Mouse (Mus musculus) ES-Bruce4 (cell line): ENCODE measurements around the gene Ahr. TPM values are rescaled to one million over a fixed set of nuclear protein-coding genes. Genes with fewer than 3 reads are reported as not detected.

Source experiments
- H3K27ac ChIP-seq: 2 replicates; pipeline ENCODE4 v1.5.1; 2012; ENCODE audit warnings: low read length, inconsistent platforms; ENCODE audit not compliant: insufficient read depth
- H3K27me3 ChIP-seq: 2 replicates; pipeline ENCODE4 v1.6.1; 2012; ENCODE audit warnings: mild to moderate bottlenecking, low read length, inconsistent platforms; ENCODE audit not compliant: control insufficient read depth, poor library complexity, insufficient read depth, severe bottlenecking
- H3K36me3 ChIP-seq: 2 replicates; pipeline ENCODE4 v1.6.1; 2012; ENCODE audit warnings: inconsistent platforms, mild to moderate bottlenecking, low read length, moderate library complexity; ENCODE audit not compliant: control insufficient read depth, poor library complexity, insufficient read depth, severe bottlenecking
- H3K4me1 ChIP-seq: one replicate; pipeline ENCODE4 v1.8.1; 2011; ENCODE audit warnings: low read length; ENCODE audit not compliant: control insufficient read depth, insufficient read depth
- H3K4me3 ChIP-seq: 2 replicates; pipeline ENCODE4 v1.5.1; 2011; ENCODE audit warnings: low read depth, mild to moderate bottlenecking, low read length
- H3K9ac ChIP-seq: 2 replicates; pipeline ENCODE4 v1.6.1; 2012; ENCODE audit warnings: low read depth, mild to moderate bottlenecking, inconsistent platforms; ENCODE audit not compliant: poor library complexity, severe bottlenecking
- H3K9me3 ChIP-seq: replicated peaks from 2 replicates; pipeline ENCODE4 v1.6.1; 2012; ENCODE audit warnings: mild to moderate bottlenecking, low read length, inconsistent platforms; ENCODE audit not compliant: control insufficient read depth, poor library complexity, insufficient read depth, severe bottlenecking
- CTCF ChIP-seq: IDR thresholded peaks from one replicate; pipeline ENCODE4 v1.8.1; 2011; ENCODE audit warnings: low read depth, low read length
- EP300 ChIP-seq: IDR thresholded peaks from 2 replicates; pipeline ENCODE4 v1.6.1; 2011; ENCODE audit warnings: low read depth, low read length; ENCODE audit not compliant: insufficient read depth
- POLR2A ChIP-seq: IDR thresholded peaks from one replicate; pipeline ENCODE4 v1.8.1; 2011; ENCODE audit warnings: low read length; ENCODE audit not compliant: insufficient read depth
- polyA plus RNA-seq: library from polyadenylated mRNA; stranded (reverse); fragments of >200 nt; gene quantifications from 2 replicates; pipeline ENCODE4 v1.2.4, GENCODE M21; 2011; ENCODE audit warnings: low read depth; ENCODE audit not compliant: missing spikeins, insufficient read depth, insufficient read length

Gene Ahr
- polyA plus RNA-seq: 9.4 and 12.7 TPM in 2 replicates

- TF ChIP-seq EP300: no peak
- TF ChIP-seq POLR2A: peak; percentile 67
- peaks cover 2% of the 10 kb centered on the region for H3K27me3 ChIP-seq
- no peaks in the 10 kb centered on the region for H3K4me1 ChIP-seq
- H3K9ac ChIP-seq: peak within 1 kb of the TSS; percentile 71
- H3K36me3 ChIP-seq: no peaks in the 10 kb centered on the region
- no peak within 1 kb of the TSS for H3K27ac ChIP-seq
- H3K4me3 ChIP-seq: peak within 1 kb of the TSS; percentile 85
- no peaks in the 10 kb centered on the region for H3K9me3 ChIP-seq
These were observed at the start of gene Ahr for GRCm38 (mm10) chr12:35534754-35535236. Gene Ahr, minus strand, starts transcription at chr12:35535038.

- Histone ChIP-seq H3K4me3 (no peak overlapping the region), H3K36me3 (no peaks in the 10 kb centered on the region), H3K9ac (no peak overlapping the region), H3K27me3 (no peaks in the 10 kb centered on the region), H3K4me1 (no peaks in the 10 kb centered on the region), H3K9me3 (no peaks in the 10 kb centered on the region), H3K27ac (no peak overlapping the region)
- TF ChIP-seq EP300: no peak
- no peak for TF ChIP-seq CTCF
- no peak for TF ChIP-seq POLR2A
These were observed 44.0 kb upstream of the Ahr start for GRCm38 (mm10) chr12:35578826-35579225.

DNA sequence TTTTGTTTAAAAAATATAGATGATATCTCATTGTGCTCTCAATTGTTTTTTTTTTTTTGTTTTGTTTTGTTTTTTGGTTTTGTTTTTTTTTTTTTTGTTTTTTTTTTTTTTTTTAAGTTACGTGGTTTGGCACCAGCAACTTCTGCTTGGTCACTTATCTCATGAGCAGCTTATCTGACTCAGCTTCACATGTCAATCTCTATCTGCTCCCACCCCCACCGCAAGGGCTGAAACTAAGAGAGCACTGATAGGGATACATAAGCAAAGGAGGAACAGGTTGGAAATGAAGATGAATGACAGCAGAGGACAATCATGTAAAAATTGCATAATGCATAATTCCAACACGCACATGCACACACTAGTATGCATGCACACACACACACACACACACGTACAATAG is 41.3 kb upstream of the Ahr start:
- H3K9me3 ChIP-seq: no peaks in the 10 kb centered on the region
- TF ChIP-seq CTCF (no peak), POLR2A (no peak), EP300 (no peak)

DNA sequence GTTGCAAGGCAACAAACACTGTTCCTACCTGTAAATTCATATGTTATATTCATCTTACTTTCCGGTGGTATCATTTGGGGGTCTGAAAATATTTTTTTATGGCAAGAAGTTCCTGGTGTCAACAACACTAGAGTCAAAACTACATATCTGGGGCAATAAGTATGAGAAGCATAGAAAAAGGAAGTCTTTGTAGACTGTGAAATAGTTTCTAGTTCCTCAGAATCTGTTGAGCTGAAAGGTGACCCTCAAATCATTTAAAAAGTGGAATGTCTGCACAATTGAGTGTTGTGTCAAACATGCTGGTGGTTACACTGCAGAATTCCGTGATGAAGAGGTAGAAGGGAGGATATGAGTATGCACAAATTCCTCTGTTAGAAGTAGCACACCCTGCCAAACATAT is 38.9 kb upstream of the Ahr start:
- no peaks in the 10 kb centered on the region for H3K9me3 ChIP-seq
- no peaks in the 10 kb centered on the region for H3K4me1 ChIP-seq
- no peaks in the 10 kb centered on the region for H3K36me3 ChIP-seq
- no peak overlapping the region for H3K4me3 ChIP-seq
- TF ChIP-seq CTCF: no peak
- no peak for TF ChIP-seq EP300
- TF ChIP-seq POLR2A: no peak
- H3K9ac ChIP-seq: no peak overlapping the region
- no peaks in the 10 kb centered on the region for H3K27me3 ChIP-seq
- H3K27ac ChIP-seq: no peak overlapping the region

More for the DNA sequence above, 41.3 kb upstream of the Ahr start:
- Histone ChIP-seq H3K9ac (no peak overlapping the region), H3K27me3 (no peaks in the 10 kb centered on the region), H3K4me1 (no peaks in the 10 kb centered on the region), H3K36me3 (no peaks in the 10 kb centered on the region), H3K27ac (no peak overlapping the region), H3K4me3 (no peak overlapping the region)

DNA sequence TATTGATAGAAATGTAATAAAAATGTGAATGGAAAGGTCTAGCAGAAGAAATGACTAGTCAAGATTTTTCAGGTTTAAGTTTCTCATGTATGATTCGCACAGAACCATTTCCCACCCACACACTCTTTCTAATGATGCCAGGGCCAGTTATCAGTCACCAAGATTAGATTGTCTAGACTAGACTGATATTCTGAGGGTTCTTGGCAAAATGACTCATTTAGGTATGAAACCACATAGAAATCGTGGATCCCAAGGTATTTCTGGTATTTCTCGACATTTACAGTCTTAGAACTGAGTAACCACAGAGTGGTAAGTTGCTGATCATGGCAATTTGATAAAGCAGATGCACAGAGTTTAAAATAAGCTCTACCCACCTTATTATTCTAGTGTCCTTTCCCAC is 28.0 kb upstream of the Ahr start:
- no peaks in the 10 kb centered on the region for H3K9me3 ChIP-seq
- no peak overlapping the region for H3K4me3 ChIP-seq
- no peaks in the 10 kb centered on the region for H3K27me3 ChIP-seq
- no peak overlapping the region for H3K27ac ChIP-seq
- H3K9ac ChIP-seq: no peak overlapping the region
- TF ChIP-seq CTCF (no peak), EP300 (no peak), POLR2A (no peak)
- no peaks in the 10 kb centered on the region for H3K4me1 ChIP-seq
- no peaks in the 10 kb centered on the region for H3K36me3 ChIP-seq

- Histone ChIP-seq H3K9me3 (no peaks in the 10 kb centered on the region), H3K27me3 (no peaks in the 10 kb centered on the region), H3K4me1 (no peaks in the 10 kb centered on the region), H3K27ac (no peak overlapping the region), H3K4me3 (no peak overlapping the region), H3K36me3 (no peaks in the 10 kb centered on the region), H3K9ac (no peak overlapping the region)
- TF ChIP-seq EP300 (no peak), CTCF (no peak), POLR2A (no peak)
These were observed 24.0 kb upstream of the Ahr start for GRCm38 (mm10) chr12:35558868-35559267.
